ENCODE assay signal across 8 mouse cellular contexts in genomic region chr7:35646317-35647081, GRCm38 (mm10). TPM values are rescaled to one million over a fixed set of nuclear protein-coding genes. Genes with fewer than 3 reads are reported as not detected.
DNase-seq lines count a peak whose midpoint lies in the region; ATAC-seq and TF ChIP-seq lines count a peak whose summit lies in the region.

No protein-coding gene starts in this region.

- H3K4me2 ChIP-seq in CH12.LX (ENCODE audit: insufficient read depth, low read depth, poor library complexity, severe bottlenecking) = peak overlapping the region; percentile 63
- H3K4me2 ChIP-seq in heart, embryonic 14.5 days (ENCODE audit: low read length) = peak overlapping the region; percentile 78
- peak overlapping the region; percentile 63 for H3K4me2 ChIP-seq in limb, embryonic 12.5 days
- peak overlapping the region; percentile 63 for H3K4me2 ChIP-seq in midbrain, embryonic 14.5 days (ENCODE audit: low read length)

- H3K4me3 ChIP-seq in CH12.LX (replicated peaks in 1 of 3; ENCODE audit: low read depth in 2 of 3, low read length in 2 of 3, poor library complexity in 1 of 3) = peak overlapping the region; percentile 80 to 99 (median 92)
- H3K4me3 ChIP-seq in heart, embryonic 14.5 days (ENCODE audit: control insufficient read depth in 1 of 2, insufficient read depth in 1 of 2, low read depth in 1 of 2, low read length in 2 of 2) = peak overlapping the region; percentile 65 to 95
- peak overlapping the region; percentile 98 for H3K4me3 ChIP-seq in limb, embryonic 12.5 days (replicated peaks)
- peak overlapping the region; percentile 96 for H3K4me3 ChIP-seq in midbrain, embryonic 14.5 days (replicated peaks; ENCODE audit: low read depth, low read length)

- peaks cover 2 to 26% of the 10 kb centered on the region in 2 experiments; a peak in 3 of 4 replicates for H3K4me1 ChIP-seq in CH12.LX (ENCODE audit: control insufficient read depth in 1 of 2, insufficient read depth in 2 of 2)
- H3K4me1 ChIP-seq in heart, embryonic 14.5 days (ENCODE audit: control insufficient read depth in 2 of 2, insufficient read depth in 2 of 2, low read length in 2 of 2) = peaks cover 0 to 7% of the 10 kb centered on the region in 2 experiments; a peak in 2 of 4 replicates
- no peaks in the 10 kb centered on the region for H3K4me1 ChIP-seq in limb, embryonic 12.5 days (replicated peaks)
- no peaks in the 10 kb centered on the region for H3K4me1 ChIP-seq in midbrain, embryonic 14.5 days (ENCODE audit: control insufficient read depth, insufficient read depth, low read length)

- peak overlapping the region; percentile 90 for H3K9ac ChIP-seq in CH12.LX (ENCODE audit: insufficient read depth, low read depth)
- H3K9ac ChIP-seq in heart, embryonic 14.5 days (ENCODE audit: low read length) = peak overlapping the region; percentile 99
- H3K9ac ChIP-seq in limb, embryonic 12.5 days (replicated peaks) = peak overlapping the region; percentile 93
- peak overlapping the region; percentile 89 for H3K9ac ChIP-seq in midbrain, embryonic 14.5 days (replicated peaks; ENCODE audit: low read length)

- peak overlapping the region; percentile 7; the same call in 1 of the 2 replicates for H3K27ac ChIP-seq in CH12.LX (ENCODE audit: insufficient read depth, low read depth)
- peak overlapping the region; percentile 25 to 84 for H3K27ac ChIP-seq in heart, embryonic 14.5 days (replicated peaks in 1 of 2; ENCODE audit: control insufficient read depth in 1 of 2, insufficient read depth in 1 of 2, low read depth in 2 of 2, low read length in 2 of 2)
- peak overlapping the region; percentile 80 for H3K27ac ChIP-seq in limb, embryonic 12.5 days
- peak overlapping the region; percentile 83 for H3K27ac ChIP-seq in midbrain, embryonic 14.5 days (replicated peaks; ENCODE audit: low read depth, low read length)

- peaks cover 30 to 40% of the 10 kb centered on the region in 2 experiments for H3K36me3 ChIP-seq in CH12.LX (replicated peaks in 1 of 2; ENCODE audit: control insufficient read depth in 1 of 2, insufficient read depth in 1 of 2, low read length in 1 of 2)
- H3K36me3 ChIP-seq in heart, embryonic 14.5 days (ENCODE audit: control insufficient read depth, insufficient read depth, low read length) = peaks cover 45% of the 10 kb centered on the region
- peaks cover 43% of the 10 kb centered on the region for H3K36me3 ChIP-seq in limb, embryonic 12.5 days
- H3K36me3 ChIP-seq in midbrain, embryonic 14.5 days (ENCODE audit: control insufficient read depth, insufficient read depth, low read length) = peaks cover 38% of the 10 kb centered on the region

- TF ChIP-seq POLR2A in CH12.LX (IDR thresholded peaks at IDR 0.05; ENCODE audit: low read depth, low read length) = no peak

- WGBS in heart, embryonic 14.5 days = 10% methylated on average over 34 of the region's 34 CpGs
- 6% methylated on average over 34 of the region's 34 CpGs for WGBS in limb, embryonic 12.5 days
- WGBS in midbrain, embryonic 14.5 days = 11% methylated on average over 34 of the region's 34 CpGs

- ATAC-seq in heart, embryonic 14.5 days (ENCODE audit: insufficient number of reproducible peaks, insufficient read depth, low FRiP score, low read depth) = no peak; the same call in 1 of the 2 replicates
- ATAC-seq in limb, embryonic 12.5 days (ENCODE audit: insufficient number of reproducible peaks, insufficient read depth, low FRiP score, low TSS enrichment, low read depth) = peak; percentile 49
- peak; percentile 58 for ATAC-seq in midbrain, embryonic 14.5 days (ENCODE audit: low FRiP score, low TSS enrichment)

- TF ChIP-seq EP300 in CH12.LX (IDR thresholded peaks at IDR 0.05; ENCODE audit: low read length) = no peak

- H3K79me2 ChIP-seq in CH12.LX (replicated peaks; ENCODE audit: control insufficient read depth, extremely low read depth, insufficient read depth, poor library complexity, severe bottlenecking) = peaks cover 17% of the 10 kb centered on the region

- dilution Hi-C loops in CH12.LX (cut with MboI; ENCODE audit: extremely low pct_ligation_motif_present, extremely low pct_unique_long_range_greater_than_20kb, low sequenced_read_pairs) = no loop called here

- peaks cover 14% of the 10 kb centered on the region for H3K27me3 ChIP-seq in CH12.LX (replicated peaks)
- H3K27me3 ChIP-seq in heart, embryonic 14.5 days (ENCODE audit: control insufficient read depth, insufficient read depth, low read length) = no peaks in the 10 kb centered on the region
- no peaks in the 10 kb centered on the region for H3K27me3 ChIP-seq in limb, embryonic 12.5 days
- H3K27me3 ChIP-seq in midbrain, embryonic 14.5 days (ENCODE audit: control insufficient read depth, insufficient read depth, low read length) = no peaks in the 10 kb centered on the region

- peaks cover 8% of the 10 kb centered on the region for H3K9me3 ChIP-seq in CH12.LX (replicated peaks; ENCODE audit: low read length)
- H3K9me3 ChIP-seq in heart, embryonic 14.5 days (ENCODE audit: control insufficient read depth, low read length) = no peaks in the 10 kb centered on the region
- no peaks in the 10 kb centered on the region for H3K9me3 ChIP-seq in limb, embryonic 12.5 days
- no peaks in the 10 kb centered on the region for H3K9me3 ChIP-seq in midbrain, embryonic 14.5 days (ENCODE audit: control insufficient read depth, low read length)

- DNase-seq in adrenal gland, adult 18-20 months (ENCODE audit: low spot score in 2 of 2) = peak; percentile 10 to 41
- DNase-seq in adrenal gland, adult 8-10 months = no peak
- DNase-seq in CH12.LX (ENCODE audit: extremely low read depth) = peak; percentile 31
- peak; percentile 51 to 55 for DNase-seq in cerebellum, postnatal 10 days
- peak; percentile 47 for DNase-seq in midbrain, embryonic 14.5 days
- DNase-seq in urinary bladder, postnatal 25 days (ENCODE audit: low spot score) = peak; percentile 20

- in situ Hi-C loops in CH12.LX (cut with MboI; ENCODE audit: low pct_ligation_motif_present, low pct_unique_long_range_greater_than_20kb, low sequenced_read_pairs) = no loop called here

- no peak for TF ChIP-seq CTCF in CH12.LX (conservative IDR thresholded peaks at IDR 0.05 in 1 of 2, IDR thresholded peaks at IDR 0.05 in 1 of 2; ENCODE audit: low read depth in 2 of 2, low read length in 2 of 2)

- no peak for TF ChIP-seq RAD21 in CH12.LX (IDR thresholded peaks at IDR 0.05; ENCODE audit: low read depth, low read length)

TF ChIP-seq in CH12.LX, 34 proteins besides CTCF, POLR2A, EP300 and RAD21:
- TF ChIP-seq HCFC1 (IDR thresholded peaks at IDR 0.05; ENCODE audit: low read depth, low read length) (no peak), PAX5 (IDR thresholded peaks at IDR 0.05; ENCODE audit: low read length) (no peak), NELFE (IDR thresholded peaks at IDR 0.05; ENCODE audit: low read depth, low read length) (no peak), ZNF384 (IDR thresholded peaks at IDR 0.05; ENCODE audit: low read depth, low read length) (peak; percentile 65), ELF1 (IDR thresholded peaks at IDR 0.05; ENCODE audit: low read depth, low read length) (no peak)
TF ChIP-seq in CH12.LX: peak in this region for 1.

RNA-seq across cellular contexts. Expression of gene Pdcd5, which starts 0.8 kb away (rescaled TPM):
- total RNA-seq in adrenal gland, adult 18-20 months (2021) = 10 to 100 TPM; 75.9 to 76.2 TPM
- total RNA-seq in adrenal gland, adult 8-10 months (2022) = 10 to 100 TPM; 50.4 to 60.7 (median 53.5) TPM
- total RNA-seq in CH12.LX (2012; rRNA removed) = 174 and 227 TPM in 2 replicates
- 241 and 294 TPM in 2 replicates for total RNA-seq in CH12.LX (2014; rRNA removed)
- 242 and 272 TPM in 2 replicates for polyA plus RNA-seq in CH12.LX (2012; ENCODE audit: insufficient read length, low read depth)
- polyA plus RNA-seq in heart, embryonic 14.5 days (2014; fragmentation: Nextera tagmentation; extraction: Ambion mirVana) = 295 and 316 TPM in 2 replicates
- polyA plus RNA-seq in limb, embryonic 12.5 days (2016; fragmentation: Nextera tagmentation; extraction: Ambion mirVana) = 327 and 339 TPM in 2 replicates
- 238 and 295 TPM in 2 replicates for polyA plus RNA-seq in midbrain, embryonic 14.5 days (2014; fragmentation: Nextera tagmentation; extraction: Ambion mirVana)

Comparison
In these comparisons a context has a peak if more than half of its experiments do, and no peak if none do; other contexts are left out.
1. H3K27ac ChIP-seq: peak in every context shown above with its lines; median percentile 83 in midbrain, embryonic 14.5 days; 80 in limb, embryonic 12.5 days; 54 in heart, embryonic 14.5 days; 7 in CH12.LX.